Mouse (Mus musculus) left cerebral cortex, postnatal 4 days (tissue): ENCODE data around the gene Zc3h12c. TPM values are rescaled to one million over a fixed set of nuclear protein-coding genes. Genes with fewer than 3 reads are reported as not detected.

Source experiments
- microRNA-seq: library from miRNA; unstranded; fragments of <30 nt; microRNA quantifications from one replicate; pipeline ENCODE4 v1.2.0, GENCODE M21; 2022
- total RNA-seq, 2 experiments: library from RNA; stranded (reverse); gene quantifications; 2 replicates each; pipeline ENCODE4 v1.2.3; 2021

Zc3h12c gene
- total RNA-seq, 2 experiments from 2014 or later: 13.5 to 14.8 TPM

Small RNAs within 50 kb of the gene (microRNA-seq; reads per million reads assigned to microRNA genes)
- gene Gm27686 (not detected), gene Mir6244 (not detected)

Other genes starting within 250 kb of the Zc3h12c start
- gene Fdx1, start 205.0 kb downstream of the Zc3h12c start, total RNA-seq: 10 to 100 TPM; 15.2 to 16.0 TPM
- 10 to 100 TPM; 58.4 to 71.4 TPM for gene Rdx, start 121.4 kb downstream of the Zc3h12c start, total RNA-seq